Mouse (Mus musculus): Measurements from ENCODE around the gene Golm1.
A peak's percentile ranks its signal among the peaks of the same experiment; 100 is the strongest.
"Not testable (repeated sequence)": the region's sequence is repeated elsewhere in the genome, so short reads cannot be mapped to it uniquely, and the experiment has no call there.

Gene Golm1

DNA sequence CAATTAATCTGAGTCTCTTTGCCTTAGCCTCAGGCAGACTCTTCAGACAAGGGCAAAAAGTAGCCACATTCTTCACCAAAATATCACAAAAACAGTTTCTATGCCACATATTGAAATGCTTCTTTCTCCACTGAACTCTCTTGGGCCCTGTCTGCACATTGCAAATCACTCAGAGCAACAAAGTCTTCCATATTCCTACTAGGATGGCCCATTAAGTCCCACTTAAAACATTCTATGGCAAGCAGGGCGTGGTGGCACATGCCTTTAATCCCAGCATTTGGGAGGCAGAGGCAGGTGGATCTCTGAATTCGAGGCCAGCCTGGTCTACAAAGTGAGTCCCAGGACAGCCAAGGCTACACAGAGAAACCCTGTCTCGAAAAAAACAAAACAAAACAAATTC, 83.6 kb downstream of the Golm1 start:
- DNase-seq (ENCODE audit: low spot score in 2 of 2): not testable (repeated sequence)

DNA sequence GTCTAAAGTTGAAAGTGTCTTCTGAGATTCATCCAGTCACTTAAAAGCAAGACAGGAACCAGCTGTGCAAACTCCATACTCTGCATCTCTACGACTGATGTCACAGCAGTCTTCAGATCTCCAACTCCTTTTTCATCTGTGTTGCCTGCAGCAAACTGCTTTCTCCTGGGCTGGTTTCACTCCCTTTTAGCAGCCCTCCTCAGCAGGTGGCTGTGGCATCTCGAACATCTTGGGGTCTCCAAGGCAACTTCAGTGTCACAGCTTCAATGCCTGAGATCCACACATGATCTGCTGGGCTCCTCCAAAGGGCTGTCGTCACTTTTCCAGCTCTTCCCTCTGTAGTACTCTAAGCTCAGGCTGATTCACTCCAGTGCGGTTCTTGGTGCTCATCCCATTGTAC, 84.9 kb downstream of the Golm1 start:
- DNase-seq (ENCODE audit: low spot score in 2 of 2): no peak

DNA sequence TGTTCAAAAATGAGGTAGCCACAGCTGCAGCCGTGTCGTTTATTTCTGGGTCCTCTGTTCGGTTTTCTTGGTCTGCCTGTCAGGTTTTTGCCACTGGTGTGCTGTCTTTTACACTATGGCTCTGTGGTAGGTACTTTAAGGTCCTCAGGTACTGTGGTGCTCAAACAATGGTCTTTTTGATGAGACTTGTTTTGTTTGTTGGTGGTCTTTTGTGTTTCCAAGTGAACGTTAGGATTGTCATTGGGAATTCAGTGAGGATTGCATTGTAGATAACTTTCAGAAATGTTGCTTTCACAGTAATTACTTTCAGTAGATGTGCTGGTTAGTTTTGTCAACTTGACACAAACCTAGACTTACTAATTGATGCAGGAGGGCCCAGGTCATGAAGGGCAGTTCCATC, 85.9 kb downstream of the Golm1 start:
- DNase-seq (ENCODE audit: low spot score in 2 of 2): no peak

DNA sequence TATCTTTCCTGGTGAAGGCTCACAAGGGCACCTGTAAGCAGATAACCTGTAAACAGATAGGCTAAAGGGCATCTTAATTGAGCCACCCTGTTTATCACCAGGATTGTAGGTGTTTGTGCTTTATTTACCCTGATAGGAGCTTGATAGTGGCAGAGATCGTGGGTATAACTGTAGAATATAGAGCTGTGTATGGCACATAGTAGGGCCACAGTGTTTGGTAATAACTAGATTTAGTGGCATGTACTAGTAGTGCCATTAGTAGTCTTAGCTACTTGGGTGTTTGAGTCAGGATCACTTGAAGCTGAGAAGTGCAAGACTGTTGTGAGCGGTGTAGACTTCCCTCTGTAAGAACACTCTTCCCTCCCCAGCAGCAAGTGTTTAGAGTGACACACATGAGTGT, 88.4 kb downstream of the Golm1 start:
- DNase-seq (ENCODE audit: low spot score in 2 of 2): no peak

DNA sequence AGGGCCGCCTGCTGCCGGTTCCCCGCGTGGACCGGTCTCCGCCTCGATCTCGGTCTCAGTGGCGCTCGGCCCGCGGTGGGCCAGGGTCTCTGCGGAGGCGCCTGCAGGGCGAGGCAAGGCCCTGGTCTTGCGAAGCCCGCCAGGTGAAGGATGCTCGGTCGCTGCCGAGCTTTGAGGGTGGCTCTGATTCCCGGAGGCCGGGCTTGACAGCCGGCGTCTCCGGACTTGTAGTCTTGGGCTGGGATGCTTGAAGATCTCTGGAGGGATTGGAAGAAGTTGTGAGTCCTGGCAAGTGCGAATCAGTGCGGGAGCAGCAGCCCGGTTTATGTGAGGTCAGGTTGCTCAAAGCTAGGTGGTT, 90.0 kb downstream of the Golm1 start:
- DNase-seq (ENCODE audit: low spot score in 2 of 2): no peak

DNA sequence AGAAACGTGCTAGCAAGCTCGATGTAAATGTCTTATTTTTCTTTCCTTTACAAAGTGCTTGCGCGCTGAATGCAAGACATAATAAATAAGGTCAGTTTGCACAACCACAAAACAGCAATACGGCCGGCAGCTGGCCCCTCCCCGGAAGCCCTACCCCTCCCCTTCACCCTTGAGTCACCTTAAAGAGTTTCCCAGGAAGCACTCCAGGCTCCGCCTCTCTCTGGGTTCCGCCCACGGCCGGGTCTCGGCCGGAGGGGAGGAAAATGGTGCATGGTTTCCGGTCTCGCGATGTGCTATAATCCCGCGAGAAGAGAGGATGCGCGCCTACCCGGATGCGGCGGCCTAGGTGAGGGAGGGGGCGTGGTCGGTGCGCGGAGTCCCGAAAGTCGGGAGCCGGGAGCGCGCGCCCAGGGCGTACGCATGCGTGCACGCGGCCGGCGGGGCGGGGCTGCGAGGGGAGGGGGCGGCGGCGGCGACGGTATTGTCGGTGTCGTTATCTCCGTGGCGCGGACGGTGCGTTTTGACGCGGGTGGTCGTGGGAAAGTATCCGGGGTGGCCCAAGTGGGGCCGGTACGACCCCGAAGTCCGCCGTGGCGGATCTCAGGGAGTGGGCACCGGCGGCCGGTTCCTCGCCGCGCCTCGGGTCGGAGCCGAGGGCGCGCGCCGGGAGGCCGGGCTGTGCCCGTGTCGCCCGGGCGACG, 90.5 kb downstream of the Golm1 start, which contains the start of the genes Agtpbp1 and Naa35:
TSS of gene Agtpbp1 (minus strand) at position 281 of the 701 bp plus-strand sequence.
TSS of gene Naa35 (plus strand) at position 313 of the 701 bp plus-strand sequence.
- peak; percentile 98 to 100 for DNase-seq (ENCODE audit: low spot score in 2 of 2)
